Mouse (Mus musculus) stomach, postnatal 0 days (tissue): ENCODE data around the gene Spata20. TPM values are rescaled to one million over a fixed set of nuclear protein-coding genes. Genes with fewer than 3 reads are reported as not detected.

Experiments
- ATAC-seq: fragments of 200-750 bp; cut with Nextera tagmentation; 2 replicates; pipeline ENCODE4 v1.8.0; 2017; ENCODE audit not compliant: low FRiP score, low TSS enrichment
- DNase-seq: peaks from one replicate; pipeline ENCODE4 v3.0.0-alpha.2; 2016; ENCODE audit warnings: low spot score
- H3K27ac ChIP-seq: fragments of 300-500 bp; sonication (generic); replicated peaks from 2 replicates; pipeline ENCODE4 v1.5.1; 2014; ENCODE audit warnings: mild to moderate bottlenecking, control low read depth
- H3K27me3 ChIP-seq: fragments of 300-500 bp; sonication (generic); 2 replicates; pipeline ENCODE4 v1.6.1; 2014; ENCODE audit warnings: low read length; ENCODE audit not compliant: control insufficient read depth, insufficient read depth
- H3K36me3 ChIP-seq: fragments of 300-500 bp; sonication (generic); 2 replicates; pipeline ENCODE4 v1.6.1; 2014; ENCODE audit warnings: low read length, mixed read lengths; ENCODE audit not compliant: control insufficient read depth, insufficient read depth
- H3K4me1 ChIP-seq: fragments of 300-500 bp; sonication (generic); replicated peaks from 2 replicates; pipeline ENCODE4 v1.6.1; 2014; ENCODE audit warnings: antibody characterized with exemption; ENCODE audit not compliant: control insufficient read depth, insufficient read depth
- H3K4me2 ChIP-seq: fragments of 300-500 bp; sonication (generic); replicated peaks from 2 replicates; pipeline ENCODE4 v1.6.1; 2014; ENCODE audit warnings: low read depth, mild to moderate bottlenecking, control low read depth, moderate library complexity
- H3K4me3 ChIP-seq: fragments of 300-500 bp; sonication (generic); 2 replicates; pipeline ENCODE4 v1.5.1; 2014; ENCODE audit warnings: low read depth, low read length, control low read depth
- H3K9ac ChIP-seq: fragments of 300-500 bp; sonication (generic); 2 replicates; pipeline ENCODE4 v1.6.1; 2014; ENCODE audit warnings: mild to moderate bottlenecking, low read length, control low read depth, mixed read lengths
- H3K9me3 ChIP-seq: fragments of 300-500 bp; sonication (generic); 2 replicates; pipeline ENCODE4 v1.6.1; 2016; ENCODE audit warnings: low read length; ENCODE audit not compliant: control insufficient read depth
- CTCF ChIP-seq: IDR thresholded peaks from 2 replicates; pipeline ENCODE4 v1.5.1; 2016; ENCODE audit warnings: antibody characterized with exemption, low read depth, mild to moderate bottlenecking, moderate library complexity
- EP300 ChIP-seq: optimal IDR thresholded peaks from 2 replicates; pipeline ENCODE3; 2016; ENCODE audit warnings: antibody characterized with exemption
- WGBS: fragments of 180-500 bp; shearing (Covaris S2); extraction: QIAGEN DNeasy Blood & Tissue Kit; methylation state at CpG from one replicate; pipeline ENCODE4 v1.1.7; 2014; 5-methylcytosine and 5-hydroxymethylcytosine counted together
- polyA plus RNA-seq: library from polyadenylated mRNA; unstranded; fragments of >200 nt; fragmentation: Nextera tagmentation; extraction: Ambion mirVana; gene quantifications from 2 replicates; pipeline ENCODE4 v1.2.1, GENCODE M21; 2015

Spata20 gene
- polyA plus RNA-seq, 1 experiment from 2014 or later, result 0.18 TPM

DNA sequence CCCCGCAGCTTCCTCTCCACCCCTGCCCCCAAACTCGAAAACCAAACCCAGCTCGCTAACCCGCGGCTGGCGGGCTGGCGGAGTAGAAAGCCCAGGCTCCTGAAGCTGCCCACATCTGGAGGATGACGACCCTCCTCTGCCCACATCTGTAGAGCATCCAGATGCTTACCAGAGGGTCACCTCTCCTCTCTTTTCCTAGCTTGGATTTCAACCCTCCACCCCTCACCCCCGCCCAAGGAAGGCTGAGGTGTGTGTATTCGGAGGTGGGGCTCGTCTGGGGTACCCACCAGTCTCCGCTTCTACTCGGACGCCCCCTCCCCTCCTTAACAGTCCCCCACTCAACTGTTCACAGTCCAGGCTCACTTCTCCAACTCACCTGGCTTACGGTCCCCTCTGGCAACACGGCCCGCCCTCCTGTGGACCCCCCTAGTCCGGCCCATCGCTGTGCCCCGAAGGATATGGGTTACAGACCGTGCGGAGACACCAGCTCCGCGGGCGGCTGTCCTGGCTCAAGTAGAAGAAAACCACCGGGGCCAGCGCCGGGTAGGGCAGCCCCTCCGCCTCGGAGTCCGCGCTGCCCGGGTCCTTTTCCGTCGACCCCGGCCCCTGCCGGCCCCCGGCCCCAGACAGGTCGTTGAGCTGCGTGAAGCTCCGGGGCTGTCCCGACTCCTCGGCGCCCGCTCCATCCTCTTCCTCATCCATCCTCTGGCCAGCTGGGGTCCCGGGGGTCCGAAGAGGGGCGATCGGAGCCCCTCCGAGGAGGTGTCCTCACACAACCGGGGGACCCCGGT lies 12.9 kb downstream of the Spata20 start:
- WGBS, result 1% methylated on average over 52 of the region's 52 CpGs
- peak overlapping the region; percentile 9 for H3K27ac ChIP-seq
- H3K4me2 ChIP-seq, result peak overlapping the region; percentile 92
- DNase-seq, result no peak
- H3K9ac ChIP-seq, result peak overlapping the region; percentile 67
- no peak for ATAC-seq
- no peak for TF ChIP-seq EP300
- no peak for TF ChIP-seq CTCF
- H3K4me1 ChIP-seq, result peaks cover 6% of the 10 kb centered on the region
- H3K4me3 ChIP-seq, result peak overlapping the region; percentile 61
- H3K27me3 ChIP-seq, result peaks cover 7% of the 10 kb centered on the region; the same call in 1 of the 2 replicates
- H3K9me3 ChIP-seq, result no peaks in the 10 kb centered on the region
- H3K36me3 ChIP-seq, result no peaks in the 10 kb centered on the region

DNA sequence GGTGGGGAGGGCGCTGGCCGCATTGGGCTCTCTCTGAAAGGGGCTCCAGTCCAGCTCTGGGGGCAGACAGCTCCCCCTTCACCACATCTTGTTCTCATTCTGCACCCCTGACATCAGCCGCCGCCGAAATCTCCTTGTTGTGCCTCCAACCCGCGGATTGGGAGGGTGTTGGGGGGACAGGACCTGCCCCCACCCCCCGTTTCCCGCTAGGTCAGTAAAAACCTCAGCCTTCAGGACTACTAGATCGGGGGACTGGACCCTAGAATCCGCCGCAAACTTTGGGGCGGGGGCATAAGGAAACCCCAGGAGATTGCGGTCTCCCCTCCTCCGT lies 13.4 kb downstream of the Spata20 start:
- H3K4me2 ChIP-seq, result peak overlapping the region; percentile 92
- 1% methylated on average over 15 of the region's 15 CpGs for WGBS
- ATAC-seq (no peak), DNase-seq (no peak)
- no peak overlapping the region for H3K27ac ChIP-seq
- peaks cover 6% of the 10 kb centered on the region for H3K4me1 ChIP-seq
- TF ChIP-seq EP300 (no peak), CTCF (no peak)
- no peaks in the 10 kb centered on the region for H3K36me3 ChIP-seq
- peak overlapping the region; percentile 67 for H3K9ac ChIP-seq
- H3K27me3 ChIP-seq, result peaks cover 7% of the 10 kb centered on the region; the same call in 1 of the 2 replicates
- peak overlapping the region; percentile 61 for H3K4me3 ChIP-seq
- no peaks in the 10 kb centered on the region for H3K9me3 ChIP-seq

DNA sequence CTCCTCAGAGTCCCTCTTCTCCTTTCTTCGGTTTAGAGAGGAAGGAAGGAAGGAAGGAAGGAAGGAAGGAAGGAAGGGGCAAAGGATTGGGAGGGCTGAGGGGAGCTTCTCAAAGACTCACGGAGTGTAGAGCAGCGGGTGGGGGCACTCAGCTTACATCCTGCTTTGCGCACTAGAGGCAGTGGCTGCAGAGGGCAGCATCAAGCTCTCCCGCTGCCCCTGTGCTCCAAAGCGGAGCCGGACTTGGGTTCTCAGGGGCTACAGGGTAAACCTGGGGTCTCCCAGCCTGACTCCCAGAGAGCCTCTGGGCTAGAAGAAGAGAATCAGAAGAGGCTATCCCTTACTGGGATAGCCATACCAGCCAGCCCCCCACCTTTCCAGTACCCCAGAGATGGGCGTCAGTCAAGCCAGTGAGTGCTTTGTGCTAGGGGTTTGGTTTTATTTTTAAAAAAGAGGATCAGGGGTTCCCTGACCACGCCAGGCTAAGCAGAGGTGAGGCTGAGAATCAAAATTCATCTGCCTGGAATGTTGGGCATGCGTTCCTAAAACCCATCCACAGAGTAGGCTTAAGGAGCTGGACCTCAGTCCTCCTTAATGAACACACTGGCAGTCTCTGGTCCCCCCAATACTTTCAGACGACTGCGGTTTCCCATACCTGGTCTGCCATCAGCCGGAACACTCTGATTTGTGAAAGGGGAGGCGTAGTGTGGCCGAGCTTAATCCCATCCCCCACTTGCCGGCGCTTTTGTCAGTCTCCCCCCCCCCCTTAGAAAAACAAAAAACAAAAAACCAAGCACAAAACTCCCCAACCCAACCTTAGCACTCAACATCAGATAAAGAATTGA lies 14.0 kb downstream of the Spata20 start:
- H3K27me3 ChIP-seq, result peaks cover 7% of the 10 kb centered on the region; the same call in 1 of the 2 replicates
- H3K9me3 ChIP-seq, result no peaks in the 10 kb centered on the region
- H3K27ac ChIP-seq, result no peak overlapping the region

DNA sequence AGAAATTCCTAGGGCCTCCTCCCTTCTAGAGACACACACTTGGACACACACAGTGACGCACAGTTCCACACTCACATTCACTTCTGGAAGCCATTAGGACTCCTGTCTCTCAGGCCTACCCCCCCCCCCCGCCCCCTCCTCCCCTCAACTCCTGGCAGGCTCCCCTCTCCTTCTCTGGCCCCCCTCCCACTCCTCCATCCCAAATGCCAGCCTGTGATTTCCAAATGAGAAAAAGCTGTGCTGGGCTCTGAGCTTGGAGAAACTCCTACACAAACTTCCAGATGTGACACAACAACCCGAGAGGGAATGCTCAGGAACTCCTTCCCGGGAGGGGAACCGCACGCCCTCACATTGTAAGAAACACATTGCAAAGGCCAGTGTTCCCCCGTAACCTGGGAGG lies 15.6 kb downstream of the Spata20 start:
- ATAC-seq (no peak), DNase-seq (no peak)
- Histone ChIP-seq H3K9ac (no peak overlapping the region), H3K27ac (no peak overlapping the region), H3K4me1 (peaks cover 6% of the 10 kb centered on the region), H3K36me3 (no peaks in the 10 kb centered on the region), H3K4me2 (no peak overlapping the region), H3K4me3 (no peak overlapping the region), H3K27me3 (peaks cover 7% of the 10 kb centered on the region; the same call in 1 of the 2 replicates), H3K9me3 (no peaks in the 10 kb centered on the region)
- TF ChIP-seq EP300 (no peak), CTCF (no peak)
- 53% methylated on average over 6 of the region's 7 CpGs for WGBS

More for the DNA sequence above, 14.0 kb downstream of the Spata20 start:
- WGBS, result 18% methylated on average over 16 of the region's 17 CpGs
- TF ChIP-seq EP300 (no peak), CTCF (peak; percentile 26)
- H3K4me2 ChIP-seq, result peak overlapping the region; percentile 92
- H3K4me1 ChIP-seq, result peaks cover 6% of the 10 kb centered on the region
- H3K9ac ChIP-seq, result peak overlapping the region; percentile 67
- peak overlapping the region; percentile 61 for H3K4me3 ChIP-seq
- no peaks in the 10 kb centered on the region for H3K36me3 ChIP-seq
- DNase-seq, result no peak
- no peak for ATAC-seq

DNA sequence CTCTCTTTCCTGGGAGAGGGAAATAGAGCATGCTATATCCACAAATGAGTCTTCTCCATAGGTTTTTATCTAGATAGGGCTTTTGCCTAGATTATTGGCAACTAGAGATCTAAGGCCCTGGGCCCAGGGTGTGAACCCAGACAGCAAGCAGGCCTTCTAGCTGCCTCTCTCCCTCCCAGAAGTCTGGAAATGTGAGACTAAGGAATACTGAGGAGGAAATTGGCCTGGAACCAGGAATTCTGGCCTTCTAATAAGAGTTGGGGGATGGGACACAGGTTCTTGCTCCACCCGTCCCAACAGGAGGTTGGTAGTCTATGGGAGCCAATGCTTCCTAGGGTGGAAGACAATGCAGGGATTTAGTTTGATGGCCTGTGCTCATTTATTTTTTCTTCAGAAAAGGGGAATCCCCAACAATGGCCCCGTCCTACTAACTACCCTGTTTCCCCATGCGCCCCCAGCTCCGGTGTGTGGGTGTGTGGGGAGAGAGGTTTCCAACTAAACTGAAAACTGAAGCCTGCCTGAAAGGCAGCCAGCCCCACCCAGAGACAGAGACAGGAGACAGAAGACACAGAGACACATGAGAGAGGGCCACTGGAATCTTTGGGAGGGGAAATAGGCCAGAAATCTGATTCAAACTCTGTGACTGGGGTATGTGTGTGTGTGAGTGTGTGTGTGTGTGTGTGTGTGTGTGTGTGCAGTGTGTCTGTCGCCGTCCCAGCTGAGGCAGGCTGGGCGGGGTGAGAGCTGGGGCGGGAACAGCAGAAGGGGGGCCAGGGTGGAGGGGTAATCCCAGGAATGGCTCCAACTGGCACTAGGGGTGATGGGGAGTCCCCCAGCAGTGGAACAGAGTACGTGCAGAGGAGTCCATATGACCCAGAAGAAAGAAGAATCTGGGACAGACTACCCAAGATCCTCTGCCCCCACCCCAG lies 16.6 kb downstream of the Spata20 start:
- H3K9ac ChIP-seq, result no peak overlapping the region
- H3K27ac ChIP-seq, result peak overlapping the region; percentile 49
- H3K27me3 ChIP-seq, result peaks cover 4% of the 10 kb centered on the region; the same call in 1 of the 2 replicates
- H3K4me1 ChIP-seq, result peaks cover 6% of the 10 kb centered on the region
- TF ChIP-seq EP300 (no peak), CTCF (no peak)
- 20% methylated on average over 9 of the region's 9 CpGs for WGBS
- no peak overlapping the region for H3K4me2 ChIP-seq
- DNase-seq, result no peak
- H3K4me3 ChIP-seq, result no peak overlapping the region
- no peak; the same call in 1 of the 2 replicates for ATAC-seq
- no peaks in the 10 kb centered on the region for H3K36me3 ChIP-seq
- no peaks in the 10 kb centered on the region for H3K9me3 ChIP-seq
